Mouse (Mus musculus) urinary bladder, postnatal 4 days (tissue): Measurements from ENCODE around the gene Mepce.

Experiments used
- DNase-seq, 2 experiments: peaks; one replicate each; pipeline ENCODE4 v3.0.0; 2021 to 2022; ENCODE audit warnings: low spot score in 2 of 2

The Mepce gene

GRCm38 (mm10) chr5:137741023-137741931, 46.2 kb downstream of the Mepce start, which contains the start of gene Nyap1:
TSS of gene Nyap1 (minus strand) at chr5:137741607.
- peak; percentile 74 to 76 for DNase-seq

GRCm38 (mm10) chr5:137740506-137740905, 46.9 kb downstream of the Mepce start:
- no peak for DNase-seq

GRCm38 (mm10) chr5:137739471-137739870, 48.0 kb downstream of the Mepce start:
- DNase-seq = no peak

GRCm38 (mm10) chr5:137738516-137738915, 48.9 kb downstream of the Mepce start:
- no peak for DNase-seq

GRCm38 (mm10) chr5:137737400-137737940, 50.0 kb downstream of the Mepce start:
- no peak for DNase-seq

GRCm38 (mm10) chr5:137734289-137735061, 53.0 kb downstream of the Mepce start:
- DNase-seq = no peak

- DNase-seq = no peak
Observed at GRCm38 (mm10) chr5:137733638-137734288, 53.7 kb downstream of the Mepce start.
